Mouse (Mus musculus) ES-Bruce4 (cell line): ENCODE results near the gene Zfp148. TPM values are rescaled to one million over a fixed set of nuclear protein-coding genes. Genes with fewer than 3 reads are reported as not detected.

Source experiments
- H3K27ac ChIP-seq: 2 replicates; pipeline ENCODE4 v1.5.1; 2012; ENCODE audit warnings: low read length, inconsistent platforms; ENCODE audit not compliant: insufficient read depth
- H3K27me3 ChIP-seq: 2 replicates; pipeline ENCODE4 v1.6.1; 2012; ENCODE audit warnings: mild to moderate bottlenecking, low read length, inconsistent platforms; ENCODE audit not compliant: control insufficient read depth, poor library complexity, insufficient read depth, severe bottlenecking
- H3K36me3 ChIP-seq: 2 replicates; pipeline ENCODE4 v1.6.1; 2012; ENCODE audit warnings: inconsistent platforms, mild to moderate bottlenecking, low read length, moderate library complexity; ENCODE audit not compliant: control insufficient read depth, poor library complexity, insufficient read depth, severe bottlenecking
- H3K4me1 ChIP-seq: one replicate; pipeline ENCODE4 v1.8.1; 2011; ENCODE audit warnings: low read length; ENCODE audit not compliant: control insufficient read depth, insufficient read depth
- H3K4me3 ChIP-seq: 2 replicates; pipeline ENCODE4 v1.5.1; 2011; ENCODE audit warnings: low read depth, mild to moderate bottlenecking, low read length
- H3K9ac ChIP-seq: 2 replicates; pipeline ENCODE4 v1.6.1; 2012; ENCODE audit warnings: low read depth, mild to moderate bottlenecking, inconsistent platforms; ENCODE audit not compliant: poor library complexity, severe bottlenecking
- H3K9me3 ChIP-seq: replicated peaks from 2 replicates; pipeline ENCODE4 v1.6.1; 2012; ENCODE audit warnings: mild to moderate bottlenecking, low read length, inconsistent platforms; ENCODE audit not compliant: control insufficient read depth, poor library complexity, insufficient read depth, severe bottlenecking
- CTCF ChIP-seq: IDR thresholded peaks from one replicate; pipeline ENCODE4 v1.8.1; 2011; ENCODE audit warnings: low read depth, low read length
- EP300 ChIP-seq: IDR thresholded peaks from 2 replicates; pipeline ENCODE4 v1.6.1; 2011; ENCODE audit warnings: low read depth, low read length; ENCODE audit not compliant: insufficient read depth
- POLR2A ChIP-seq: IDR thresholded peaks from one replicate; pipeline ENCODE4 v1.8.1; 2011; ENCODE audit warnings: low read length; ENCODE audit not compliant: insufficient read depth
- polyA plus RNA-seq: library from polyadenylated mRNA; stranded (reverse); fragments of >200 nt; gene quantifications from 2 replicates; pipeline ENCODE4 v1.2.4, GENCODE M21; 2011; ENCODE audit warnings: low read depth; ENCODE audit not compliant: missing spikeins, insufficient read depth, insufficient read length

The Zfp148 gene
- polyA plus RNA-seq, 1 experiment = 48.1 TPM

- TF ChIP-seq EP300 (peak; percentile 86), CTCF (no peak)
- H3K27ac ChIP-seq = peak within 1 kb of the TSS; percentile 96
- H3K36me3 ChIP-seq = no peaks in the 10 kb centered on the region
- H3K27me3 ChIP-seq = no peaks in the 10 kb centered on the region
- no peaks in the 10 kb centered on the region for H3K9me3 ChIP-seq
- H3K4me3 ChIP-seq = peak within 1 kb of the TSS; percentile 65
- H3K9ac ChIP-seq = peak within 1 kb of the TSS; percentile 70
- H3K4me1 ChIP-seq = peaks cover 6% of the 10 kb centered on the region
Measured at GRCm38 (mm10) chr16:33516807-33517565, 136.3 kb downstream of the Zfp148 start, which contains the start of gene Slc12a8. Gene Slc12a8 (plus strand): TSS chr16:33517328.

GRCm38 (mm10) chr16:33517627-33518026, 137.0 kb downstream of the Zfp148 start:
- Histone ChIP-seq H3K27me3 (no peaks in the 10 kb centered on the region), H3K36me3 (no peaks in the 10 kb centered on the region), H3K4me1 (peaks cover 6% of the 10 kb centered on the region), H3K9ac (peak overlapping the region; percentile 70), H3K27ac (peak overlapping the region; percentile 96), H3K9me3 (no peaks in the 10 kb centered on the region), H3K4me3 (peak overlapping the region; percentile 65)
- TF ChIP-seq POLR2A = no peak

- no peak for TF ChIP-seq POLR2A
- TF ChIP-seq CTCF = no peak
- no peak for TF ChIP-seq EP300
- peak overlapping the region; percentile 65 for H3K4me3 ChIP-seq
Measured at GRCm38 (mm10) chr16:33518236-33518635, 137.6 kb downstream of the Zfp148 start.

GRCm38 (mm10) chr16:33519916-33520568, 139.4 kb downstream of the Zfp148 start:
- Histone ChIP-seq H3K4me3 (no peak overlapping the region), H3K27me3 (no peaks in the 10 kb centered on the region), H3K4me1 (peaks cover 6% of the 10 kb centered on the region), H3K9ac (no peak overlapping the region), H3K27ac (no peak overlapping the region), H3K36me3 (no peaks in the 10 kb centered on the region), H3K9me3 (no peaks in the 10 kb centered on the region)
- TF ChIP-seq EP300 (no peak), POLR2A (no peak), CTCF (no peak)

More at GRCm38 (mm10) chr16:33518236-33518635, 137.6 kb downstream of the Zfp148 start:
- Histone ChIP-seq H3K27me3 (no peaks in the 10 kb centered on the region), H3K9me3 (no peaks in the 10 kb centered on the region), H3K4me1 (peaks cover 6% of the 10 kb centered on the region), H3K27ac (peak overlapping the region; percentile 96), H3K36me3 (no peaks in the 10 kb centered on the region), H3K9ac (peak overlapping the region; percentile 70)

- no peaks in the 10 kb centered on the region for H3K9me3 ChIP-seq
- H3K36me3 ChIP-seq = no peaks in the 10 kb centered on the region
- peaks cover 3% of the 10 kb centered on the region for H3K4me1 ChIP-seq
- no peak overlapping the region for H3K4me3 ChIP-seq
- H3K9ac ChIP-seq = no peak overlapping the region
- no peak for TF ChIP-seq POLR2A
- TF ChIP-seq CTCF = peak; percentile 1
- no peak for TF ChIP-seq EP300
- H3K27ac ChIP-seq = no peak overlapping the region
- H3K27me3 ChIP-seq = no peaks in the 10 kb centered on the region
Measured at GRCm38 (mm10) chr16:33522516-33522915, 141.9 kb downstream of the Zfp148 start.

- no peak overlapping the region for H3K4me3 ChIP-seq
- H3K27ac ChIP-seq = no peak overlapping the region
- no peak overlapping the region for H3K9ac ChIP-seq
- no peaks in the 10 kb centered on the region for H3K4me1 ChIP-seq
- no peaks in the 10 kb centered on the region for H3K9me3 ChIP-seq
- H3K27me3 ChIP-seq = no peaks in the 10 kb centered on the region
- TF ChIP-seq CTCF = no peak
- no peak for TF ChIP-seq POLR2A
- TF ChIP-seq EP300 = no peak
- H3K36me3 ChIP-seq = no peaks in the 10 kb centered on the region
Measured at GRCm38 (mm10) chr16:33523571-33523970, 142.9 kb downstream of the Zfp148 start.
